Mouse (Mus musculus) thymus, adult 2 months (tissue): ENCODE measurements around the gene Afg3l1.

Experiments
- CTCF ChIP-seq: fragments of 200-500 bp; IDR thresholded peaks from 2 replicates; pipeline ENCODE4 v1.5.1; 2012; ENCODE audit warnings: mild to moderate bottlenecking, control low read depth, low read length, moderate library complexity, borderline replicate concordance; ENCODE audit not compliant: control insufficient read depth, poor library complexity, insufficient read depth; ENCODE audit errors: extremely low read depth
- POLR2A ChIP-seq: fragments of 200-500 bp; IDR thresholded peaks from 2 replicates; pipeline ENCODE4 v1.6.1; 2012; ENCODE audit warnings: mild to moderate bottlenecking, low read length, control low read depth, moderate library complexity; ENCODE audit not compliant: control insufficient read depth, poor library complexity, insufficient read depth; ENCODE audit errors: extremely low read depth

GRCm38 (mm10) chr8:123536990-123537380, 59.3 kb downstream of the Afg3l1 start:
- no peak for TF ChIP-seq CTCF
- no peak for TF ChIP-seq POLR2A
